Mouse (Mus musculus): ENCODE results near the gene Ifnar1.
"Not testable (repeated sequence)": the region's sequence is repeated elsewhere in the genome, so short reads cannot be mapped to it uniquely, and the experiment has no call there.

Ifnar1 gene

DNA sequence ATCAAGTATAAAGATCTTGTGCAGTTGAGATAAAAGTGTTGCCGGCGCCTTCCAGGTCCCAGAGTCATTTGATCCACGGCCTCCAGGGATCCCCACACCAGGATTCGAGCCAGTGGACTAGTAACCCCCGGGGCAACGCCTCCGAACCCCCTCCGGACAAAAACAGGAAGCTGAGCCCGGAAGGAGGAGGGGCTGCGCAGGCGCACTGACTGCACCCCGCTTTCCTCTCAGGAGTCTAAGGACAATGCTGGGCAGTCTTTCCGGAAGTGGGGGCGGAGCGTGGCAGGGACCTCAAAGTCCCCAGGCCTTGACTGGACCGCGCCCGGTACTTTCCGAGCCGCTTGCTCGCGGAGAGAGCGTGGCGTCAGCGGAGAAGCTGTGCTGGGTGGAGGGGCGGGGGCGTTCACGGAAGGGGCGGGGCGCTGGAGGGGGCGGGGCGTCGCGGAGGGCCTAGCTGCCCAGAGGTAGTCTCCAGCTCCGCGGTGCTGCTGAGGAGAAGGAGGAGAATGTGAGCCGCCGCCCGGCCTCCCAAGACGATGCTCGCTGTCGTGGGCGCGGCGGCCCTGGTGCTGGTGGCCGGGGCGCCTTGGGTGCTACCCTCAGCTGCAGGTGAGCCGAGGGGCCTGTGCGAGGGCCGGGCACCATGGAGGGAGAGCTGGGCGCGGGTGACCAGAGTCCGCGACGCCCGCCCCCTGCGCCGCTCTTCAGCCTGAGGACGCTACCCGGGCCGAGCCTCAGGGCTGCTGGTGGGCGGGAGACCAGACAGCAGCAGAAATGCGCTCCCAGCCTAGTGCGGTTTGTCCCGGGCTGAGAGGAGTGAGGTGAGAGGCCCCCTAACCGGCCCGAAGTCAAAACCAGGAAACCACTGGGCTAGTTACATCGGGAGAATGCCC, at the start of gene Ifnar1:
Gene Ifnar1 (plus strand): TSS at position 431 of the 893 bp plus-strand sequence.
- DNase-seq: peak; percentile 96

DNA sequence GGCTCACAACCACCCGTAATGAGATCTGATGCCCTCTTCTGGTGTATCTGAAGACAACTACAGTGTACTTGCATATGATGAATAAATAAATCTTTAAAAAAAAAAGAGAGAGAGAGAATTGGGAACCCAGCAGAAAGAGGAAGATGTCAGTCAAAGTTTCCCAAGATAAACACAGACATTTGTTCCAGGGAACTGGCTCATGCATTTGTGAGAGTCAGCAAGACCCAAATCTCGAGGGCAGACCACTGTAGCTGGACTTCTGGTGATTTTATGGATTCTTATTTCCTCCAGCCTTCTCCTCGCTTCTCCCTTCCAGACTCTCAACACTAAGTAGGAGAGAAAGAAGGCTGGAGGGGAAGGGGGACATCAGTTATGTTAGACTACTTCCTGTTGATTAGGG, 47.0 kb upstream of the Ifnar1 start:
- no peak for DNase-seq

DNA sequence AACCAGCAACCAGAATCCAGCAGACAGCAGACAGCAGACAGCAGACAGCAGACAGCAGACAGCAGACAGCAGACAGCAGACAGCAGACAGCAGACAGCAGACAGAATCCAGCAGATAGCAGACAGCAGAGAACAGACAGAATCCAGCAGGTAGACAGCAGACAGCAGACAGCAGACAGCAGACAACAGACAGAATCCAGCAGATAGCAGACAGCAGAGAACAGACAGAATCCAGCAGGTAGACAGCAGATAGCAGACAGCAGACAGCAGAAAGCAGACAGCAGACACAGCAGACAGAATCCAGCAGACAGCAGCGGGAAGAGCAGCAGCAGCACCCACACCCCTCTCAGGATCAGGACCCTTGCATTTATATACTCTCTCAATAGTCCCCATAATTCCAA, 46.4 kb upstream of the Ifnar1 start:
- DNase-seq: not testable (repeated sequence)

DNA sequence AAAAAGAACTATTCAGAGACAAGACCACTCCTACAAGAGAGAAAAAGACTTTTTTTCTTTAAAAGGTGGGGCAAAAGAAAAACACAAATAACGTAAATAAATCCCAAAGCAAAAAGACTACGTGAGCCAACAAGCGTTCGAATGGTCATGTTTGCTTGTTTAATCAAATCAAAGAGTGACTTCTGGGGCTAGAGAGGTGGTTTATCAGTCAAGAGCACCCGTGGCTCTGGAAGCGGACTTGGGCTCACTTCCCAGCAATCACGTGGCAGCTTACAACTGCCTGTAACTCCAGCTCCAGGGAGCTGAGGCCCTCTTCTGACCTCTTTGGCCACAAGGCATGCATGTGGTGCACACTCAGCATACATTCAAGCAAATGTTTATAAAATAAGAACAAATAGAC, 43.7 kb upstream of the Ifnar1 start:
- no peak for DNase-seq

DNA sequence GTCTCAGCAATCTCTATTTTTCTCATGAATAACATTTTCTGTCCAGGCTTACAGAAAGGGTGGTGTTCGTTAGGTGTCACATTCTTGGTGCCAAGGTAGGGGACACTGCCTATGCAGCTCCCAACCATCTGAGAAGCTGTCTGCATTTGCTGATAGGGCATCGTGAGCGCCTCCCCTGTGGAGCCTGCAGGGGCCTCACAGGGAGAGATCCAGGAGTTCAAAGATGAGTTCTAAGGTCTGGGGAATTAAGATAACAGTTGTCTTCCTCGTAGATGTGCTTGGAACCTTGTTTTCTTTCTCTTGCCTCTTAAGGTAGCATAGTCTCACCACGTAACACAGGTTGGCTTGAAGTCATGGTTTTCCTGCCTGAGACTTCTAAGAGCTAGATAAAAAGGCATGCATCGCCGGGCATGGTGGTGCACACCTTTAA, 43.2 kb upstream of the Ifnar1 start:
- DNase-seq: no peak

DNA sequence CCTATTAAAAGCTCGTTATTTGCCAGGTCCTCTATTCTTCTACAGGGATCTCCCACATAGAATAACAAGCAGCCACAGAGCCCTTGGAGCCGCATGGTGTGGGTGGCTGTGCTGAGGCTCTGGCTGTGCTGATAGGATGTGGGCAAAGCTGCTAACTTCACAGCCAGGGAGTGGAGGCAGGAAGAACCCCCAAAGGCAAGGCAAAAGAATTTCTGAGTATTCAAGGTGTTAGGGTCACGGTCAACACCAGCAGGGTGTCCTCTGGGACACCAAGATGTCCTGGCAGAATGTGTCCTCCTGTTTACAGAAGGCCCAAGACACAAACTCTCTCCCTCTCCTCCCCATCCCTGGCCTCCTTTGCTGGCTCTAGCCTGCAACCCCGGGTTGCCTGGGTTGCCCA, 42.6 kb upstream of the Ifnar1 start:
- DNase-seq: no peak

DNA sequence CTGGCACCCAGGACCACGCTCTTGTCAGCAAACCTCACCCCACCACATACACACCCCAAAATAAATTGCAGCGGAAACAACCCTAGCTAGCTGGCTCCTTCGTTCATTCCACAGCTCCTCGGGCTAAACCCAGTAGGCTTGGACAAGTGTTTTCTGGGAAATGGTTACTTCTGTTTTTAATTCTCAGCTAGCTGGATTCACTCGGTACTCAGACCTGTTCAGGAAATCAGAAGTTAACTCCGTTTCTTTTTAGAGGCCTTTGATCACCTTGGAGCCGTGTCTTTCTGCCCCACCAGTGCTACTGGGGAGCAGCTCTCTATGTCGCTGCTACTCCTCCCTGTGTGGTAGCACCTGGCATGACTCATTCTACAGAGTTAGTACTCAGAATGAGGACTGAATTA, 41.8 kb upstream of the Ifnar1 start:
- no peak for DNase-seq

DNA sequence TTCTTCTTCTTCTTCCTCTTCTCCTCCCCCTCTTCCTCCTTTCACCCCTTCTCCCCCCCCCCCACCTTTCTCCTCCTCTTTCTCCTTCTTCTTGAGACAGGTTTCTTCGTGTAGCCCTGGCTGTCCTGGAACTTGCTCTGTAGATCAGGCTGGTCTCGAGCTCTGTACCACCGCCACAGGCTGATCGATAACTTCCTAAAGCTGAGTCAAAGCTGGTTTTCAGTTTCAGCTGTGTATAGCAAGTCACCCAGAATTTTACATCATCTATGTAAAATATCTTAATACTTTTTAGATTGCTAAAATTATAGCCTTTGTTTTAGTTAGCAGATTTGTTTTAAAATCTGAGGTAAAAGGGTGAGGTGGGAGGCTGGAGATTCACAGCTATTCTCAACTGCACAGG, 40.2 kb upstream of the Ifnar1 start:
- no peak for DNase-seq

DNA sequence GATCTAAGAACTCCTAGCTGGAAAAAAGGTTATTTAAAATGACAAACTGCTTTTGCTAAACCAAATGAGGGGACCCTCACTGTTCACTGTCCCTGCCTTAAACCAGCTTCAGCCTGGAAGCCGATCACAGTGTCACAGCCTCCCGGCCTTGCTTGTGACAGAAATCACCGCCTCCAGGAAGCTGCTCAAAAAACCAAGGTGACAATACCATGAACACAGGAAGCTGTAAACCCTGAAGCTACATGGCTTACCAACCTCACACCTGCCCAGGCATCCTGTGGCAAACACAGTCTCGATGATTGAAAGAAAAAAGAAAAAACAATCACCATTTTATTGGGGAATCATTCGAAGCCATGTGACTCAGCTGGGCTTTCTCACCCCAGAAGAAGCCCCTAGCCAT, 39.5 kb upstream of the Ifnar1 start:
- DNase-seq: no peak

DNA sequence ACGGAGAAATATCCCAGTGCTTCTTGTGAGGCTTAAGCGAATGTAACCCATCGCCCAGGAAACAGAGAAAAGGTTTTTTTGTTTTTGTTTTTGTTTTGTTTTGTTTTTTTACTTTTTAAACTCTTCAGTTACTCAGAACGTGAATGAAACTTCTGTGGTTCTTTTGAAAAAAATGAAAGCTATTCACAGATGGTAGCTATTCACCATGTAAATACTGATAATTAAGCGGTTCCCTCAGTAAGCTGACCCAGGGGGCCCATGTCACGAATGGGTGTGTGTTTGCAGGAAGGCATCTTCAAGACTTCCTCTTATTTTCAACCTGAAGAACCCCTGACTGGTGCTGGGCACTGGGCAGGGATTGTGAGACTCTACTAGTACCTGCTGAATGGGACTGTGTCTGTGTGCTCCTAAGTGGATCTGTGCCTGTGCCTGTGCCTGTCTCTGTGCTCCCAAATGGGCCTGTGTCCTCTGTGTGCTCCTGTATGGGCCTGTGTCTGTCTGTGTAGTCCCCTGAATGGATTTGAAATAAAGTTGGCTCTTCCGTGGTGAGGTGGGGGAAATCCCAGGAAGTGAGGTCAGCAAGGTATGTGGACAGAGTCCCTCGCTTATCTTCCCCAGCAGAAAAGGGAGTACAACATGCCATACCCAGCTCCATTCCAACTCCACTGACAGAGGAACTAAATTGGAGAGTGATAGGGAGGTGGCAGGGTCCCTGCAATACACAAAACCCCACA, 38.1 kb upstream of the Ifnar1 start:
- no peak for DNase-seq

DNA sequence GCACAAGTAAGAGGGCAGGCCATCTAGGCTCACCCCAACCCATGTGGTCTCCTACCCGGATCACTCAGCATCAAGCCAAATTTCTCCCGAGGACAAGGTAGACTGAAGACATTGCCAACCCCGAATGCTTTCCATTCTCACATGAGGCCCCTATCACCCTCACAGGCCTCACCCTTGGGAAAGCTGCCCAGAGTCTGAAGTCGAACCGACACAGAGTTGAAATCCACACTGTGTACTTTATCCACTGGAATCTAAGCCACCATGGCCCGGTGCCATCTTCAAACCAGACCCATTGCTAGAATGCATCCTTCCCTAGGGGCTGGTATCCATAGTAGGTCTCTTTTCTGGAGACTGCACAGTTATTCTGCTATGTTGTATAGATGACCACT, 37.5 kb upstream of the Ifnar1 start:
- no peak for DNase-seq

DNA sequence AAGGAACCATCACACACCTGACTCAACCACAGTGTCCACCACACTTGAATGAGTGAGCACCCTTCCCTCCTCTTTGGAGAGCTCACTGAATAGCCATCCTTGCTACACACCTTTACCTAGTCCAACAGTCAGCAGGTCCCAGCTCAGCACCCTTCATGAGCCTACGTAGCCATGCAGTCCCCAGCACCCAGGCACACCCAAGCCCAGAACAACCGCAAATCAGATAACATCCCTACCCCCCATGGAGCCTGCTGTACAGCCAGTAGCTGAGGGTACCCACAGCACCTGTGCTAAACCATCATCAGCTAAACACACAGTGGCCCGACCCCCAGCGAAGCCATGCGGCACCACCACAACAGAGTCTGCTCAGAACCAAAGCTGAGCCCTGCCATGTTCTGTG, 37.0 kb upstream of the Ifnar1 start:
- no peak for DNase-seq

DNA sequence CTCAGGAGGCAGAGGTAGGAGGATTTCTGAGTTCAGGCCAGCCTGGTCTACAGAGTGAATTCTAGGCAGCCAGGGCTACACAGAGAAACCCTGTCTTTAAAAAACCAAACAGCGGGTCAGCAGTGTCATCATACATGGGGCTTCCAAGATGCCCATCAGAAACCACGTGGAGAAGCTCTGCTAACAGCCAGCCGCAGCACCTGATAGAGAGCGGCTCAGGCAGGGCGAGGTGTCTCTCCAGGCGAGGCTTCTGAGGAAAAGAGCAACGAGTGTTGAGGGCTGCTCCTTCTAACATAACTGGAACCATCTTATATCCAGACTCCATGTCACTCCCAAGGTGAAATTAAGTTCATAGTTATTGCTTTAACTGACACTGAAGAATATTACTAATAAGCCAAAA, 36.1 kb upstream of the Ifnar1 start:
- DNase-seq: no peak

DNA sequence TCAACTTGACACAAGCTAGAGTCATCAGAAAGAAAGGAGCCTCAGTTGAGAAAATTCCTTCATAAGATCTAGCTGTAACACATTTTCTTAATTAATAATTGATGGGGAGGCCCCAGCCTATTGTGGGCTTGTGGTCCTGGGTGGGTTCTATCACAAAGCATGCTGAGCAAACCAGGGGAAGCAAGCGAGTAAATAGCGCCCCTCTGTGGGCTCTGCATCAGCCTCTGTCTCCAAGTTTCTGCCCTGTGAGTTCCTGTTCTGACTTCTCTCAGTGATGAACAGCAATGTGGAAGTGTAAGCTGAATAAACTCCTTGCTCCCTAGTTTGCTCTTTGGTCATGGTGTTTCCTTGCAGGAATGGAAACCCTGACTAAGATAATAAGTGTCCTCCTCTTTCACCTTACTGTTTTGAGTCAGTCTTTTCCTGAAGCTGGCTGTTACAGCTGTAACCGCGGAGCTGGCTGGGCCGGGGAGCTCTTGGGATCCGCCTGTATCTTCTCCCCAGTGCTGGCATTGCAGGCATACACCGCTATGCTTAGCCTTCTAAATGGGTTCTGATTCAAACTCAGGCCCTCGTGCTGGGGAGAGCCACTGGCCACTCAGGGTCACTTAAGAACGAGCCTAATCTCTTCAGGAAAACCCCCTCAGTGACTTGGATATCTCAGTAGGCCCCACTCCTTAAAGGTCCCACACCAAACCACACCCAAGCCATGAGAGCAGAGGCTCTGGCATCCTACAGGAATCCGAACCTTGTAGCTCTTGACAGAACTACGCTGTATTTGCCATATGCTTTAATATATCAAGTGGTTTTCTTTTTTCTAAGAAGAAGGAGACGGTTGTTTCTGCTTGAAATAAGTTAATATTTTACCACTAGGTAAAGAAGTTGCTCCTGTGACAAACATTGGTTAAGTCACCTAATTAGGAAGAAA, 34.6 kb upstream of the Ifnar1 start:
- no peak for DNase-seq

DNA sequence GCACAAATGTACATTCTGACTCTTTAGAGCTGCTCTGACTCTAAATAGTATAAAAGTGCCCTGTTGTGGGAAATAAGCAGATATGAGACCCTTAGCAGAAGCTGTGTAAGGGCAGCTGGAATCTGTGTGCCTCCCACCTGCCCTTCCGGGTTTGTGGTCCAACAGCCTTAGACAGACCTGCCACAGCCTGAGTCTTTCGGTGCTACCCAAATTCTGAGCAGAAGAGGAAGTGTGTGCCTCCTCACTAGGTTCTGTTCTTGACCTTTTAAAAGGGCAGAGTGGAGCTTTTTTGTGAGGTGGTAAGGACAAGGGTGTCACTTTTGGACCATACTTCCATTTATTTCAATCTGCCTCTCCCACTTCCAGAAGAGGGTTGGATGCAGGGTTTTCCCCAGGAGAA, 33.1 kb upstream of the Ifnar1 start:
- DNase-seq: no peak

DNA sequence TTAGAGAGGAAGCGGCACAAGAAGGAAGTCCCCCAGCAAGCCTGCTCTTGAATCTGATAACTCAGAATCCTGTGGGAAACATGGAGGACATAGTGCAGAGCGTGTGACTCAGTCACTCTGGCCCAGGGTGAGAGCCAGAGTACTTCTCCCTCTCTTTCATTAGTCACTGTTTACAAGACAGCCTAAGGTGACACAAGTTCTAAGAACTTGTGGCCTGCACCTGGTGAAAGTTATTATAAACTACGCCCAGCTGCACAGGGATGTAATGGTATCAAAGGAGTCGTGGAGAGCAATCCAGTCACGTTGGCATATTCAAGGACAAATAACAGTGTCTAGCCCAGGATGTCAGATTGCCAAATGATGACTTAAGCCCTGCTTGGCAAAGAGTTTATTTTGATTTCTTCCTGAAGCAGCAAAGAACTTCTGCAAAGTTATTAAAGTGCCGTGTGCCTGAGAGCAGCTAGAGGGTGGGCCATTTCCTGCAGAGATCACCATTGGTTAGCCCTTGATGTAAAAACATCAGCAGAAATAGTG, 32.6 kb upstream of the Ifnar1 start:
- DNase-seq: no peak

DNA sequence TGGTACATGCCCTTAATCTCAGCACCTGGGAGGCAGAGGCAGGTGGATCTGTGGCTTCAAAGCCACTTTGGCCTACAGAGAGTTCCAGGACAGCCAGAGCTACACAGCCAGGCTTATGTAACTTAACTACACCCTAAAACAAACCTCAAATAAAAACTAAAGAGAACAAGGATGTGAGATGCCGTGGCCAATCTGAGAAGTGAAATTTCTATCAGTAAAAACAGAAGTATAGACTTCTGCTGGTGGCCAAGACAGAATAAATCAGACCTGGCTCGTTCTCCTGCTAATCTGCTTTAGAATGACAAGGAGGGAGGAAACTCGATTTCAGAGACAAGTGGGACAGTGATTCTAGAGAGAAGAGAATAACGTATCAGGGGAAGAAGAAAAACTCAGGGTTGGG, 29.2 kb upstream of the Ifnar1 start:
- DNase-seq: no peak

DNA sequence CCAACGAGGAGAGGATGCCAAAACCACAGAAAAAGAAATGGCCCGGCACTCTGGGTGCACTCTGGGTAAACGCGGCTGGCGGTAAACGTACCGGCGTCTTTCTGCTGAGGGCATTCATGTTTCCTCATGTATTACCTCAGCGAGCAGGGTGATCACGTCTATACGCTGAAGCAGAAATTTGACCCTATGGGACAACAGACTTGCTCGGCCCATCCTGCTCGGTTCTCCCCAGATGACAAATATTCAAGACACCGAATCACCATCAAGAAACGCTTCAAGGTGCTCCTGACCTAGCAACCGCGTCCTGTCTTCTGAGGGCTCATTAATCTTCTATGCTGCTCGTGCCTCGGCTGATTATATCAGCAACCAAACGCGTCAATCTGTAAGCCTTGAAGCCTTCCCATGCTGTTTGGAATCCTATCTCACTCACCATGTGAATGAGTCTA, 26.7 kb upstream of the Ifnar1 start:
- no peak for DNase-seq

DNA sequence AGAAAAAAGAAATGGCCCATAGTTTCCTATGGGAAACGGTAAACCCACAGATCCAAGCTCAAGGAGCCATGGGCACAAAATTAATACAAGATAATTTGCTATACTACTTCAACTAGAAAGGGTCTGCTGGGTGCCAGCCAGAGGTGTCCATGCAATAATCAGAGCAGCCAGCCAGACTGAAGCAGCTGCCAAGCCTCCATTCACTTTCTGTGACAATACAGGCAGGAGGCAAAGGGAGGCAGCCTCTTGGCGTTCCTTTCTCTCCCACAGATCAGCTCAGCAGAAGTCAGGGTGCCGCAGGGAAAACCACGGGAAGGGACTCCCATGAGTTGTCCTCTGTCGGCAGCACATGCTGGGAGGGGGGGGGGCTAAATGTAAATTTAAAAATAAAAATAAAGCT, 26.1 kb upstream of the Ifnar1 start:
- DNase-seq: no peak

DNA sequence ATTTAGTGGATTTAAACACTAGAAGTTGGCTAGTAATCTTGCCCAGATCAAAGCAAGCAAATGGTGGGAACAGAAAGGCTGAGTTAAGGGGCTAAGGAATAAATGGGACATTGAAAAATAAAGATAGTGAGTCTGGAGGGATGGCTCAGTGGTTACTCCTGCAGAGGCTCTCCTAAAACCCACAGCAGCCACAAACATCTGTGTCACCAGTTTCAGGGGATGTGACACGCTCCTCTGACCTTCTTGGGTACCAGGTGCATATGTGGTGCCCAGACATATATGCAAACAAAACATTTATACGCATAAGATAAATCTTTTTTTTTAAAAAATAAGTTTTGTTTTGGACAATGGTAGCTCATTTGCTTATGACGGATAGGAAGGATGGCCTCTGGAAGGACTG, 25.6 kb upstream of the Ifnar1 start:
- no peak for DNase-seq

DNA sequence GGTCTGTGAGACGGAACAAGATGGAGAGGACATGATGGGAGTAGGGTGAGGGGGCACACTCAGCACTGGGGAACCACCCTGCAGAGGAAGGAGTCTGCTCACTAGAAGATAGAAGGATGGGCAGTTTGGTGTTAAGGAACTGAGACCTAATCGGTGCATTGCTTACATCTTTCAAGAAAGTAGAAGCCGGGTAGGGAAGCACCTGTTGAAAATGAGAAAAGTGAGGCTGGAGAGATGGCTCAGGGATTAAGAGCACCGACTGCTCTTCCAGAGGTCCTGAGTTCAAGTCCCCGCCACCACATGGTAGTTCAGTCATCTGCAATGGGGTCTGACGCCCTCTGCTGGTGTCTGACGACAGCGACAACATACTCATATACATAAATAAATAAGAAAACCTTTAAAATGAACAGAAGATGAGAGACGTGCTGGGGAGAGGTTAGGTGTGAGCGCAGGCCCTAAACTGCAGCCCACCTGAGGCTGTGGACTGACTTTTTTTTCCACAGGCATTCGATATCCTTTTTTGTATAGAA, 25.1 kb upstream of the Ifnar1 start:
- no peak for DNase-seq

DNA sequence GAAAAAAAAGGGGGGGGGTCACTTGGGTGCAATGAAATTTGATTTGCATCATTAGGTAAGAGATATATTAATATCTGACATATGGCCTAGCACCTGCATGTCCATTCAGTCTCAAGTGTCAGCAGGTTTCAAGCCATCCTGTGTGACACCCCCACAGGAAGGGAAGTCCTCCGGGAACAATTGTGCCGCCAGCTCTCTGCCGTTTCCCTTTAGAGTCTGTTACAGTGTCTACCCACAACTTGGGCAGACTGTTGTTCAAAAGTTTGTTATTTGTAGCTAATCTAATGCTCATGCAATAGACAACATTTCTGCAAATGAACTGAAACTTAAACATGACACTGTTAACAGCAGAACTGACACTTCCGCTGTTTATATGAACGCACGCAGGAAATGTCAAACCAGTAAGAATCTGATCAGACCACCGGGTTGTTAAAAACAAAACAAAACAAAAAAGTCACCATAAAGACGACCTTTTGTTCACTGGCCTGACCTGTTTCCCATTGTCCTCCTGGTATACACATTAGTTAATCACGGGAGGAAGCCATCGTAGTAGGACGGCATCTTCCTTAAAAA, 23.9 kb upstream of the Ifnar1 start:
- no peak for DNase-seq
